In genomic region chr6:34183326-34183725, GRCm38 (mm10) we compare ENCODE assay signal across 23 mouse cellular contexts.
"Had no signal": no experiment of that assay in that cellular context is flagged by ENCODE, and none has a peak within 500 bp of the region (broad histone marks: within the 10 kb centered on the region; RNA-seq: fewer than 3 reads in every experiment).

No protein-coding gene starts in this region.

- DNase-seq: gastrocnemius, postnatal 14 days; gastrocnemius, postnatal 36 days; heart, adult 11 months; heart, adult 2 months; heart, postnatal 14 days; heart, postnatal 36 days; kidney, adult 11 months; kidney, adult 2 months; kidney, adult 9 months; kidney, postnatal 14 days; kidney, postnatal 36 days; layer of hippocampus, adult 9-11 months; layer of hippocampus, postnatal 36 days; liver; liver, embryonic 13.5 days had no signal

- H3K4me3 ChIP-seq: heart, adult 2 months; heart, embryonic 13.5 days; heart, embryonic 15.5 days; kidney, embryonic 15.5 days; limb, embryonic 10.5 days; limb, embryonic 12.5 days; liver, embryonic 13.5 days had no signal

- H3K4me1 ChIP-seq: heart, embryonic 15.5 days; limb, embryonic 10.5 days; limb, embryonic 12.5 days had no signal

- H3K27ac ChIP-seq: heart, adult 2 months; heart, embryonic 13.5 days; heart, embryonic 15.5 days; hindbrain, embryonic 14.5 days; hindbrain, postnatal 0 days; kidney, embryonic 15.5 days; kidney, postnatal 0 days; limb, embryonic 10.5 days; limb, embryonic 12.5 days; liver, embryonic 13.5 days had no signal

- H3K36me3 ChIP-seq: heart, embryonic 13.5 days; heart, embryonic 15.5 days; kidney, embryonic 15.5 days; limb, embryonic 10.5 days; limb, embryonic 12.5 days; liver, embryonic 13.5 days had no signal

- H3K27me3 ChIP-seq: heart, embryonic 13.5 days; heart, embryonic 15.5 days; kidney, embryonic 15.5 days; limb, embryonic 12.5 days; liver, embryonic 13.5 days had no signal
